Mouse (Mus musculus) limb, embryonic 13.5 days (tissue): ENCODE data around the gene Zfp655. TPM values are rescaled to one million over a fixed set of nuclear protein-coding genes. Genes with fewer than 3 reads are reported as not detected.
"Not testable (repeated sequence)": the region's sequence is repeated elsewhere in the genome, so short reads cannot be mapped to it uniquely, and the experiment has no call there.

Experiments used
- ATAC-seq: fragments of 200-750 bp; cut with Nextera tagmentation; 2 replicates; pipeline ENCODE4 v1.8.0; 2017; ENCODE audit warnings: low read depth, moderate number of reproducible peaks, moderate TSS enrichment; ENCODE audit not compliant: low FRiP score
- H3K27ac ChIP-seq: fragments of 300-500 bp; sonication (generic); 2 replicates; pipeline ENCODE4 v1.5.1; 2015; ENCODE audit warnings: inconsistent platforms, mild to moderate bottlenecking, moderate library complexity
- H3K27me3 ChIP-seq: fragments of 300-500 bp; sonication (generic); 2 replicates; pipeline ENCODE4 v1.6.1; 2015; ENCODE audit warnings: mild to moderate bottlenecking, inconsistent platforms
- H3K36me3 ChIP-seq: fragments of 300-500 bp; sonication (generic); 2 replicates; pipeline ENCODE4 v1.6.1; 2015; ENCODE audit warnings: inconsistent platforms, mild to moderate bottlenecking, moderate library complexity
- H3K4me1 ChIP-seq: fragments of 300-500 bp; sonication (generic); 2 replicates; pipeline ENCODE4 v1.6.1; 2015; ENCODE audit warnings: inconsistent platforms
- H3K4me2 ChIP-seq: fragments of 300-500 bp; sonication (generic); replicated peaks from 2 replicates; pipeline ENCODE4 v1.6.1; 2015; ENCODE audit warnings: inconsistent platforms, mild to moderate bottlenecking, moderate library complexity
- H3K4me3 ChIP-seq: fragments of 300-500 bp; sonication (generic); 2 replicates; pipeline ENCODE4 v1.5.1; 2015; ENCODE audit warnings: moderate library complexity, mild to moderate bottlenecking, inconsistent platforms
- H3K9ac ChIP-seq: fragments of 300-500 bp; sonication (generic); 2 replicates; pipeline ENCODE4 v1.6.1; 2015; ENCODE audit warnings: mild to moderate bottlenecking, inconsistent platforms
- H3K9me3 ChIP-seq: fragments of 300-500 bp; sonication (generic); 2 replicates; pipeline ENCODE4 v1.6.1; 2016; ENCODE audit warnings: inconsistent platforms
- WGBS: fragments of 180-500 bp; shearing (Covaris S2); methylation state at CpG from one replicate; pipeline ENCODE4 v1.1.7; 2015; 5-methylcytosine and 5-hydroxymethylcytosine counted together
- polyA plus RNA-seq: library from polyadenylated mRNA; unstranded; fragments of >200 nt; fragmentation: Nextera tagmentation; extraction: Ambion mirVana; gene quantifications from 2 replicates; pipeline ENCODE4 v1.2.1, GENCODE M21; 2015

The Zfp655 gene
- polyA plus RNA-seq, 1 experiment from 2014 or later, result 34.1 TPM

GRCm38 (mm10) chr5:145226453-145226852 lies 5.1 kb upstream of the Zfp655 start:
- Histone ChIP-seq H3K9ac (no peak overlapping the region), H3K9me3 (no peaks in the 10 kb centered on the region), H3K27ac (no peak overlapping the region), H3K4me3 (no peak overlapping the region), H3K4me2 (no peak overlapping the region), H3K27me3 (no peaks in the 10 kb centered on the region), H3K36me3 (peaks cover 16% of the 10 kb centered on the region), H3K4me1 (0 out of 2 replicates have a peak, but pooled peaks cover 4% of the 10 kb centered on the region)
- 67% methylated on average over 2 of the region's 2 CpGs for WGBS
- no peak for ATAC-seq

- ATAC-seq, H3K27me3 ChIP-seq, H3K9me3 ChIP-seq, H3K27ac ChIP-seq, H3K4me2 ChIP-seq, H3K9ac ChIP-seq, H3K4me3 ChIP-seq: not testable (repeated sequence)
- Histone ChIP-seq H3K36me3 (peaks cover 10% of the 10 kb centered on the region), H3K4me1 (peaks cover 18% of the 10 kb centered on the region)
- WGBS, result 85% methylated on average over 6 of the region's 6 CpGs
These were observed 2.2 kb upstream of the Zfp655 start for GRCm38 (mm10) chr5:145229283-145229682.

- Histone ChIP-seq H3K27ac (no peak overlapping the region), H3K4me2 (peak overlapping the region; percentile 79), H3K27me3 (no peaks in the 10 kb centered on the region), H3K36me3 (peaks cover 24% of the 10 kb centered on the region), H3K9ac (no peak overlapping the region; the same call in 1 of the 2 replicates), H3K9me3 (no peaks in the 10 kb centered on the region), H3K4me3 (peak overlapping the region; percentile 99), H3K4me1 (peaks cover 18% of the 10 kb centered on the region)
- ATAC-seq, result no peak
- WGBS, result 83% methylated on average over 4 of the region's 4 CpGs
These were observed 874 bp upstream of the Zfp655 start for GRCm38 (mm10) chr5:145230641-145231040.

GRCm38 (mm10) chr5:145231893-145232411 lies 437 bp downstream of the Zfp655 start:
- H3K9ac ChIP-seq, result peak overlapping the region; percentile 98
- WGBS, result 0% methylated on average over 48 of the region's 49 CpGs
- peak; percentile 70 for ATAC-seq
- peak overlapping the region; percentile 99 for H3K4me3 ChIP-seq
- peaks cover 18% of the 10 kb centered on the region for H3K4me1 ChIP-seq
- H3K27ac ChIP-seq, result peak overlapping the region; percentile 84
- peaks cover 36% of the 10 kb centered on the region for H3K36me3 ChIP-seq
- peak overlapping the region; percentile 79 for H3K4me2 ChIP-seq
- no peaks in the 10 kb centered on the region for H3K9me3 ChIP-seq
- H3K27me3 ChIP-seq, result no peaks in the 10 kb centered on the region

GRCm38 (mm10) chr5:145234636-145235035 lies 3.1 kb downstream of the Zfp655 start:
- Histone ChIP-seq H3K4me1 (peaks cover 18% of the 10 kb centered on the region), H3K4me3 (no peak overlapping the region), H3K27me3 (no peaks in the 10 kb centered on the region), H3K9me3 (no peaks in the 10 kb centered on the region), H3K36me3 (peaks cover 59% of the 10 kb centered on the region), H3K9ac (no peak overlapping the region), H3K4me2 (no peak overlapping the region), H3K27ac (no peak overlapping the region)
- no peak for ATAC-seq

- Histone ChIP-seq H3K27ac (no peak overlapping the region), H3K4me1 (no peaks in the 10 kb centered on the region), H3K9ac (no peak overlapping the region), H3K27me3 (no peaks in the 10 kb centered on the region), H3K4me3 (no peak overlapping the region), H3K36me3 (peaks cover 66% of the 10 kb centered on the region), H3K9me3 (no peaks in the 10 kb centered on the region), H3K4me2 (no peak overlapping the region)
- no peak for ATAC-seq
- 91% methylated on average over 3 of the region's 3 CpGs for WGBS
These were observed 18.0 kb downstream of the Zfp655 start for GRCm38 (mm10) chr5:145249520-145249919.

- not testable (repeated sequence) for H3K4me2 ChIP-seq, H3K27ac ChIP-seq, H3K9ac ChIP-seq, ATAC-seq, H3K4me1 ChIP-seq, H3K27me3 ChIP-seq, H3K4me3 ChIP-seq, H3K36me3 ChIP-seq, H3K9me3 ChIP-seq
- WGBS, result 82% methylated on average over 2 of the region's 2 CpGs
These were observed 42.1 kb downstream of the Zfp655 start for GRCm38 (mm10) chr5:145273568-145273967.

- no peaks in the 10 kb centered on the region for H3K9me3 ChIP-seq
- no peak overlapping the region for H3K9ac ChIP-seq
- ATAC-seq, result peak; percentile 13; the same call in 1 of the 2 replicates
These were observed 48.4 kb downstream of the Zfp655 start for GRCm38 (mm10) chr5:145279948-145280347.

GRCm38 (mm10) chr5:145280371-145281143 lies 49.0 kb downstream of the Zfp655 start, which contains the start of gene Zscan25:
TSS of gene Zscan25 (plus strand) at chr5:145280500.
- no peaks in the 10 kb centered on the region for H3K27me3 ChIP-seq
- peak within 1 kb of the TSS; percentile 90 for H3K9ac ChIP-seq
- peak within 1 kb of the TSS; percentile 96 for H3K4me3 ChIP-seq
- under 1% methylated on average over 50 of the region's 50 CpGs for WGBS
- peak; percentile 97 for ATAC-seq
- peak within 1 kb of the TSS; percentile 89 for H3K4me2 ChIP-seq
- H3K9me3 ChIP-seq, result no peaks in the 10 kb centered on the region
- peaks cover 12% of the 10 kb centered on the region for H3K4me1 ChIP-seq
- peaks cover 31% of the 10 kb centered on the region for H3K36me3 ChIP-seq
- H3K27ac ChIP-seq, result peak within 1 kb of the TSS; percentile 83

More at GRCm38 (mm10) chr5:145279948-145280347, 48.4 kb downstream of the Zfp655 start:
- no peaks in the 10 kb centered on the region for H3K27me3 ChIP-seq
- WGBS, result 93% methylated on average over 2 of the region's 2 CpGs
- no peak overlapping the region for H3K4me2 ChIP-seq
- peaks cover 12% of the 10 kb centered on the region for H3K4me1 ChIP-seq
- peaks cover 25% of the 10 kb centered on the region for H3K36me3 ChIP-seq
- no peak overlapping the region for H3K27ac ChIP-seq
- H3K4me3 ChIP-seq, result peak overlapping the region; percentile 96; the same call in 1 of the 2 replicates

- H3K4me1 ChIP-seq, result no peaks in the 10 kb centered on the region
- H3K9ac ChIP-seq, result no peak overlapping the region
- 94% methylated on average over 5 of the region's 5 CpGs for WGBS
- H3K9me3 ChIP-seq, result no peaks in the 10 kb centered on the region
- no peak overlapping the region for H3K27ac ChIP-seq
- no peak for ATAC-seq
- no peak overlapping the region for H3K4me3 ChIP-seq
- peaks cover 97% of the 10 kb centered on the region for H3K36me3 ChIP-seq
- H3K4me2 ChIP-seq, result no peak overlapping the region
- H3K27me3 ChIP-seq, result no peaks in the 10 kb centered on the region
These were observed 56.9 kb downstream of the Zfp655 start for GRCm38 (mm10) chr5:145288382-145288781.

GRCm38 (mm10) chr5:145290697-145291096 lies 59.2 kb downstream of the Zfp655 start:
- WGBS, result 97% methylated on average over 16 of the region's 16 CpGs

GRCm38 (mm10) chr5:145292398-145292797 lies 60.9 kb downstream of the Zfp655 start:
- Histone ChIP-seq H3K36me3 (peaks cover 72% of the 10 kb centered on the region), H3K4me1 (no peaks in the 10 kb centered on the region), H3K4me2 (no peak overlapping the region), H3K27me3 (no peaks in the 10 kb centered on the region), H3K4me3 (no peak overlapping the region), H3K27ac (no peak overlapping the region), H3K9me3 (no peaks in the 10 kb centered on the region; the same call in 1 of the 2 replicates), H3K9ac (no peak overlapping the region)
- WGBS, result 97% methylated on average over 6 of the region's 6 CpGs
- no peak for ATAC-seq

More at GRCm38 (mm10) chr5:145290697-145291096, 59.2 kb downstream of the Zfp655 start:
- ATAC-seq, result no peak
- H3K4me1 ChIP-seq, result no peaks in the 10 kb centered on the region
- no peak overlapping the region for H3K9ac ChIP-seq
- H3K36me3 ChIP-seq, result peaks cover 89% of the 10 kb centered on the region
- no peaks in the 10 kb centered on the region for H3K9me3 ChIP-seq
- H3K27ac ChIP-seq, result no peak overlapping the region
- no peaks in the 10 kb centered on the region for H3K27me3 ChIP-seq
- H3K4me2 ChIP-seq, result no peak overlapping the region
- H3K4me3 ChIP-seq, result no peak overlapping the region
